ENCODE assay signal across 24 mouse cellular contexts in genomic region chr10:67771796-67772195, GRCm38 (mm10).
"Had no signal": no experiment of that assay in that cellular context is flagged by ENCODE, and none has a peak within 500 bp of the region (broad histone marks: within the 10 kb centered on the region; RNA-seq: fewer than 3 reads in every experiment).

No protein-coding gene starts in this region.

- H3K4me2 ChIP-seq: heart, embryonic 12.5 days; hindbrain, embryonic 12.5 days; hindbrain, embryonic 14.5 days; intestine, embryonic 15.5 days; limb, embryonic 12.5 days; liver, embryonic 11.5 days; liver, embryonic 13.5 days; liver, embryonic 15.5 days had no signal

- H3K27ac ChIP-seq: gastrocnemius, adult 2 months; heart, adult 2 months; hindbrain, embryonic 10.5 days; hindbrain, embryonic 12.5 days; hindbrain, embryonic 14.5 days; intestine, embryonic 15.5 days; layer of hippocampus, adult 2 months; left cerebral cortex, adult 2 months; limb, embryonic 10.5 days; limb, embryonic 12.5 days; liver, embryonic 13.5 days; liver, embryonic 15.5 days had no signal

- H3K4me3 ChIP-seq: gastrocnemius, adult 2 months; heart, adult 2 months; heart, embryonic 12.5 days; hindbrain, embryonic 10.5 days; hindbrain, embryonic 12.5 days; intestine, embryonic 15.5 days; layer of hippocampus, adult 2 months; left cerebral cortex, adult 2 months; limb, embryonic 10.5 days; limb, embryonic 12.5 days; liver, embryonic 13.5 days; liver, embryonic 15.5 days had no signal

- DNase-seq: gastrocnemius, adult 2 months; gastrocnemius, postnatal 10 days; gastrocnemius, postnatal 25 days; heart, adult 2 months; heart, postnatal 4 days; liver; liver, embryonic 13.5 days; liver, postnatal 0 days; lung, adult 2 months had no signal

- H3K9me3 ChIP-seq: heart, embryonic 12.5 days; hindbrain, embryonic 10.5 days; hindbrain, embryonic 12.5 days; intestine, embryonic 15.5 days; limb, embryonic 10.5 days; limb, embryonic 12.5 days; liver, embryonic 13.5 days; liver, embryonic 15.5 days had no signal

- H3K36me3 ChIP-seq: heart, embryonic 12.5 days; hindbrain, embryonic 10.5 days; hindbrain, embryonic 12.5 days; intestine, embryonic 15.5 days; limb, embryonic 10.5 days; limb, embryonic 12.5 days; liver, embryonic 13.5 days; liver, embryonic 15.5 days had no signal

- H3K4me1 ChIP-seq: heart, embryonic 12.5 days; hindbrain, embryonic 10.5 days; hindbrain, embryonic 12.5 days; intestine, embryonic 15.5 days; limb, embryonic 10.5 days; limb, embryonic 12.5 days; liver, embryonic 13.5 days; liver, embryonic 15.5 days had no signal

- ATAC-seq: forebrain, embryonic 16.5 days; hindbrain, embryonic 16.5 days; inflammation-experienced regulatory T-cells, adult 6 months; intestine, embryonic 15.5 days; intestine, postnatal 0 days; liver, postnatal 0 days had no signal

- H3K9ac ChIP-seq: heart, embryonic 12.5 days; hindbrain, embryonic 12.5 days; hindbrain, embryonic 14.5 days; intestine, embryonic 15.5 days; limb, embryonic 12.5 days; liver, embryonic 13.5 days; liver, embryonic 15.5 days; liver, postnatal 0 days had no signal

- H3K27me3 ChIP-seq: heart, embryonic 12.5 days; hindbrain, embryonic 12.5 days; intestine, embryonic 15.5 days; limb, embryonic 12.5 days; liver, embryonic 13.5 days; liver, embryonic 15.5 days had no signal
